Comparison of ENCODE assay signal across 9 mouse cellular contexts in the genomic region with DNA sequence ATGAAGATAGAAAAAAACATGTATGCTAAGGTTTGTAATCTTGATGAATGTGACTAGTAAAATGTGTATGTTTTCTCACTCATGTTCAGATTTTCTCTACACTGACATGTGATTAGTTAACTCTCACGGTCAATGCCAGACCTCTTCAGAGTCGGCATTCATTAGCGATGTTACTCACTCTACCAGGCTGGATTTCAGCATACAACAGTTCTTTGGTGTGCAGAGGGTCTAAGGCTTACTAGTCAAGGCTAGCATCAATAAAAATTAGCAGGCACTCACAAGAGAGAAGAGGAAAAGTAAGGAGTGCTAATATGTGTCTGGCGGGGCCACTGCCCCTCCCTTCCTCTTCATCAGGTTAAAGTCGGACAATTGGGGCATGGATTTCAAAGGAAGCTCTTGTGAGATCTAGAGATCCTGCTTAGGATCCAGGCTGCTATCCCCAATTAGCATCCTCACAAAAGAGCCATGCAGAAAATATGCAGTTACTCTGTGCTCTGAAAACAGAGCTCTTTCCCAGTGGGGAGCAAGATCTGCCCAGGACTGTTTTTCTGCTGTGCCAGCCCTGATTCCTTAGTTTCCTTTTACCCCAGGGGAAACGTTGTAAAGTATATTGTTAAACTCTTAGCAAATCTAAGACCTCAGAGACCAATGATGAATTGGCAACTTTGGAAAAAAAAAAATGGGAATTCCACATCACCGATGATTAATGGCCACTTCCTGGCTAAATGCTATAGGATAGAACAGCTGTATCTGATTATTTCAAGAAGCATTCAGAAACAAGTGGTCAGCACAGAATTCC. TPM values are rescaled to one million over a fixed set of nuclear protein-coding genes. Genes with fewer than 3 reads are reported as not detected.
DNase-seq lines count a peak whose midpoint lies in the region; ATAC-seq lines count a peak whose summit lies in the region.
"Had no signal": no experiment of that assay in that cellular context is flagged by ENCODE, and none has a peak within 500 bp of the region (broad histone marks: within the 10 kb centered on the region; RNA-seq: fewer than 3 reads in every experiment).

No protein-coding gene starts in this region.

- H3K27ac ChIP-seq in intestine, embryonic 14.5 days (ENCODE audit: low read depth) = peak overlapping the region; percentile 29; the same call in 1 of the 2 replicates
- no peak overlapping the region for H3K27ac ChIP-seq in intestine, embryonic 16.5 days (ENCODE audit: low read length)
- peak overlapping the region; percentile 49 for H3K27ac ChIP-seq in hindbrain, embryonic 12.5 days
- H3K27ac ChIP-seq in midbrain, embryonic 16.5 days (ENCODE audit: low read length) = peak overlapping the region; percentile 48

- H3K4me3 ChIP-seq in intestine, embryonic 14.5 days (ENCODE audit: low read depth, low read length) = no peak overlapping the region
- H3K4me3 ChIP-seq in intestine, embryonic 16.5 days (ENCODE audit: low read length) = no peak overlapping the region
- no peak overlapping the region for H3K4me3 ChIP-seq in hindbrain, embryonic 12.5 days
- no peak overlapping the region for H3K4me3 ChIP-seq in midbrain, embryonic 16.5 days (ENCODE audit: low read depth, low read length)

- 0 out of 2 replicates have a peak, but pooled peaks cover 4% of the 10 kb centered on the region for H3K36me3 ChIP-seq in intestine, embryonic 14.5 days (ENCODE audit: control insufficient read depth, insufficient read depth, low read length)
- H3K36me3 ChIP-seq in intestine, embryonic 16.5 days (ENCODE audit: control insufficient read depth, insufficient read depth, low read length) = no peaks in the 10 kb centered on the region
- H3K36me3 ChIP-seq in hindbrain, embryonic 12.5 days = peaks cover 6% of the 10 kb centered on the region; the same call in 1 of the 2 replicates
- no peaks in the 10 kb centered on the region for H3K36me3 ChIP-seq in midbrain, embryonic 16.5 days (ENCODE audit: control insufficient read depth, insufficient read depth, low read length)

- H3K9ac ChIP-seq in intestine, embryonic 14.5 days (ENCODE audit: low read length) = no peak overlapping the region
- H3K9ac ChIP-seq in intestine, embryonic 16.5 days (ENCODE audit: low read depth, low read length) = no peak overlapping the region
- no peak overlapping the region for H3K9ac ChIP-seq in hindbrain, embryonic 12.5 days
- peak overlapping the region; percentile 23; the same call in 1 of the 2 replicates for H3K9ac ChIP-seq in midbrain, embryonic 16.5 days (ENCODE audit: low read depth, low read length)

- H3K9me3 ChIP-seq in intestine, embryonic 14.5 days (ENCODE audit: control insufficient read depth, low read length) = no peaks in the 10 kb centered on the region
- no peaks in the 10 kb centered on the region for H3K9me3 ChIP-seq in intestine, embryonic 16.5 days (ENCODE audit: control insufficient read depth, low read length)
- no peaks in the 10 kb centered on the region for H3K9me3 ChIP-seq in hindbrain, embryonic 12.5 days (replicated peaks)
- H3K9me3 ChIP-seq in midbrain, embryonic 16.5 days (replicated peaks; ENCODE audit: control insufficient read depth, low read length, poor library complexity, severe bottlenecking) = no peaks in the 10 kb centered on the region

- no peak for DNase-seq in intestine, embryonic 14.5 days (ENCODE audit: low spot score)
- DNase-seq in embryo, embryonic 11 days = peak; percentile 71
- DNase-seq in yolk sac, embryonic 10.5 days (ENCODE audit: low spot score) = no peak
- DNase-seq: kidney, adult 18-20 months had no signal

- no peak overlapping the region for H3K4me2 ChIP-seq in intestine, embryonic 14.5 days (ENCODE audit: low read length)
- H3K4me2 ChIP-seq in intestine, embryonic 16.5 days (ENCODE audit: low read depth, low read length) = no peak overlapping the region
- H3K4me2 ChIP-seq in hindbrain, embryonic 12.5 days (replicated peaks) = peak overlapping the region; percentile 21; the same call in 1 of the 2 replicates
- H3K4me2 ChIP-seq in midbrain, embryonic 16.5 days (ENCODE audit: low read length) = peak overlapping the region; percentile 39

- WGBS in intestine, embryonic 14.5 days = 37% methylated on average over 7 of the region's 7 CpGs
- 40% methylated on average over 7 of the region's 7 CpGs for WGBS in intestine, embryonic 16.5 days
- 16% methylated on average over 7 of the region's 7 CpGs for WGBS in hindbrain, embryonic 12.5 days
- 7% methylated on average over 7 of the region's 7 CpGs for WGBS in midbrain, embryonic 16.5 days

- H3K27me3 ChIP-seq in intestine, embryonic 14.5 days (replicated peaks; ENCODE audit: control insufficient read depth, insufficient read depth, low read length) = no peaks in the 10 kb centered on the region
- H3K27me3 ChIP-seq in intestine, embryonic 16.5 days (replicated peaks; ENCODE audit: control insufficient read depth, insufficient read depth, low read length) = no peaks in the 10 kb centered on the region
- H3K27me3 ChIP-seq in hindbrain, embryonic 12.5 days = no peaks in the 10 kb centered on the region
- no peaks in the 10 kb centered on the region for H3K27me3 ChIP-seq in midbrain, embryonic 16.5 days (ENCODE audit: control insufficient read depth, insufficient read depth, low read depth, low read length)

- H3K4me1 ChIP-seq in intestine, embryonic 14.5 days (replicated peaks; ENCODE audit: control insufficient read depth, insufficient read depth, low read length) = peaks cover 10% of the 10 kb centered on the region
- H3K4me1 ChIP-seq in intestine, embryonic 16.5 days (ENCODE audit: control insufficient read depth, insufficient read depth, low read length) = peaks cover 8% of the 10 kb centered on the region
- H3K4me1 ChIP-seq in hindbrain, embryonic 12.5 days = peaks cover 14% of the 10 kb centered on the region
- peaks cover 16% of the 10 kb centered on the region for H3K4me1 ChIP-seq in midbrain, embryonic 16.5 days (ENCODE audit: control insufficient read depth, insufficient read depth, low read length)

- ATAC-seq in intestine, embryonic 14.5 days (replicated peaks; ENCODE audit: low FRiP score, low TSS enrichment, low read depth) = no peak
- no peak for ATAC-seq in intestine, embryonic 16.5 days
- ATAC-seq in hindbrain, embryonic 12.5 days (ENCODE audit: low FRiP score) = peak; percentile 44; the same call in 1 of the 2 replicates
- peak; percentile 51; the same call in 1 of the 2 replicates for ATAC-seq in midbrain, embryonic 16.5 days
- ATAC-seq in granulocyte monocyte progenitor cell, adult 5-6 weeks (replicated peaks; ENCODE audit: poor library complexity, severe bottlenecking) = no peak
- no peak for ATAC-seq in frontal cortex, adult (ENCODE audit: low TSS enrichment)

RNA-seq across cellular contexts. Expression of gene Vcam1, which starts 15.8 kb away (rescaled TPM):
- polyA plus RNA-seq in intestine, embryonic 14.5 days (2014; fragmentation: Nextera tagmentation; extraction: Ambion mirVana) = 17.9 and 20.7 TPM in 2 replicates
- polyA plus RNA-seq in intestine, embryonic 16.5 days (2015; fragmentation: Nextera tagmentation; extraction: Ambion mirVana) = 17.9 and 19.3 TPM in 2 replicates
- polyA plus RNA-seq in hindbrain, embryonic 12.5 days (2016; fragmentation: Nextera tagmentation; extraction: Ambion mirVana) = 81.2 and 90.2 TPM in 2 replicates
- polyA plus RNA-seq in midbrain, embryonic 16.5 days (2015; fragmentation: Nextera tagmentation; extraction: Ambion mirVana) = 30.8 and 39.8 TPM in 2 replicates
- total RNA-seq in granulocyte monocyte progenitor cell, adult 5-6 weeks (2014; fragmentation: Nextera tagmentation) = 6.3 and 6.9 TPM in 2 replicates
- total RNA-seq in granulocyte monocyte progenitor cell, adult 5-6 weeks (2017) = 12.9 TPM in 2 replicates

Comparison
In these comparisons a context has a peak if more than half of its experiments do, and no peak if none do; other contexts are left out.
1. ATAC-seq: peak in hindbrain, embryonic 12.5 days (single experiment) and midbrain, embryonic 16.5 days (single experiment); none in intestine, embryonic 14.5 days (single experiment), intestine, embryonic 16.5 days (single experiment), granulocyte monocyte progenitor cell, adult 5-6 weeks (single experiment) and frontal cortex, adult (single experiment).
2. H3K4me2 ChIP-seq: peak in hindbrain, embryonic 12.5 days (single experiment) and midbrain, embryonic 16.5 days (single experiment); none in intestine, embryonic 14.5 days (single experiment) and intestine, embryonic 16.5 days (single experiment).